In genomic region chr13:101062582-101062981, GRCm38 (mm10) we compare ENCODE assay signal across 12 mouse cellular contexts.
DNase-seq lines count a peak whose midpoint lies in the region; ATAC-seq lines count a peak whose summit lies in the region.
"Had no signal": no experiment of that assay in that cellular context is flagged by ENCODE, and none has a peak within 500 bp of the region (broad histone marks: within the 10 kb centered on the region; RNA-seq: fewer than 3 reads in every experiment).

No protein-coding gene starts in this region.

- no peak overlapping the region for H3K4me2 ChIP-seq in neural tube, embryonic 13.5 days

- H3K27me3 ChIP-seq in neural tube, embryonic 13.5 days, result no peaks in the 10 kb centered on the region
- H3K27me3 ChIP-seq in midbrain, embryonic 10.5 days (ENCODE audit: low read depth, poor library complexity, severe bottlenecking), result no peaks in the 10 kb centered on the region

- 57% methylated on average over 8 of the region's 8 CpGs for WGBS in neural tube, embryonic 13.5 days
- 46% methylated on average over 8 of the region's 8 CpGs for WGBS in midbrain, embryonic 10.5 days

- H3K27ac ChIP-seq in neural tube, embryonic 13.5 days (replicated peaks), result peak overlapping the region; percentile 68
- peak overlapping the region; percentile 50; the same call in 1 of the 2 replicates for H3K27ac ChIP-seq in midbrain, embryonic 10.5 days (replicated peaks)

- no peaks in the 10 kb centered on the region for H3K36me3 ChIP-seq in neural tube, embryonic 13.5 days
- no peaks in the 10 kb centered on the region for H3K36me3 ChIP-seq in midbrain, embryonic 10.5 days

- peaks cover 27% of the 10 kb centered on the region for H3K4me1 ChIP-seq in neural tube, embryonic 13.5 days (replicated peaks)
- H3K4me1 ChIP-seq in midbrain, embryonic 10.5 days, result peaks cover 11% of the 10 kb centered on the region; the same call in 1 of the 2 replicates

- no peaks in the 10 kb centered on the region for H3K9me3 ChIP-seq in neural tube, embryonic 13.5 days
- H3K9me3 ChIP-seq in midbrain, embryonic 10.5 days (replicated peaks), result no peaks in the 10 kb centered on the region

- no peak overlapping the region for H3K9ac ChIP-seq in neural tube, embryonic 13.5 days

- peak; percentile 17 for DNase-seq in adrenal gland, adult 2 months
- DNase-seq in adrenal gland, postnatal 25 days, result no peak
- DNase-seq in neural tube, embryonic 10.5 days (ENCODE audit: extremely low spot score, low spot score), result no peak
- DNase-seq in midbrain, embryonic 10.5 days (ENCODE audit: low spot score), result peak; percentile 31
- no peak for DNase-seq in frontal cortex, postnatal 14 days (ENCODE audit: low spot score in 2 of 2)
- DNase-seq in right cerebral cortex, adult 18-20 months, result no peak
- DNase-seq in lung, postnatal 14 days, result no peak
- DNase-seq: cerebellum, adult 2 months; heart, adult 18-20 months; lung, adult 2 months had no signal

- H3K4me3 ChIP-seq in neural tube, embryonic 13.5 days, result no peak overlapping the region
- no peak overlapping the region for H3K4me3 ChIP-seq in midbrain, embryonic 10.5 days

- peak; percentile 36; the same call in 1 of the 2 replicates for ATAC-seq in neural tube, embryonic 13.5 days (ENCODE audit: low read depth)
- ATAC-seq: inflammation-experienced regulatory T-cells, adult 6 months had no signal

Comparison
In these comparisons a context has a peak if more than half of its experiments do, and no peak if none do; other contexts are left out.
1. DNase-seq: peak in adrenal gland, adult 2 months (single experiment) and midbrain, embryonic 10.5 days (single experiment); none in adrenal gland, postnatal 25 days (single experiment), neural tube, embryonic 10.5 days (single experiment), frontal cortex, postnatal 14 days (0 of 2), right cerebral cortex, adult 18-20 months (single experiment) and lung, postnatal 14 days (single experiment).